Mouse (Mus musculus) kidney, adult 2 months (tissue): ENCODE data around the gene Chp1.

ENCODE experiments used
- CTCF ChIP-seq: fragments of 200-500 bp; conservative IDR thresholded peaks from 2 replicates; pipeline ENCODE4 v1.5.1; 2011; ENCODE audit warnings: low read depth, mild to moderate bottlenecking, control low read depth, low read length, moderate library complexity, mixed read lengths; ENCODE audit not compliant: insufficient read depth, insufficient read length
- POLR2A ChIP-seq: fragments of 200-500 bp; IDR thresholded peaks from one replicate; pipeline ENCODE4 v1.6.1; 2011; ENCODE audit warnings: low read depth, low read length, control low read depth

GRCm38 (mm10) chr2:119595308-119595707, 47.8 kb downstream of the Chp1 start:
- no peak for TF ChIP-seq POLR2A
- TF ChIP-seq CTCF = no peak
